In the genomic region with DNA sequence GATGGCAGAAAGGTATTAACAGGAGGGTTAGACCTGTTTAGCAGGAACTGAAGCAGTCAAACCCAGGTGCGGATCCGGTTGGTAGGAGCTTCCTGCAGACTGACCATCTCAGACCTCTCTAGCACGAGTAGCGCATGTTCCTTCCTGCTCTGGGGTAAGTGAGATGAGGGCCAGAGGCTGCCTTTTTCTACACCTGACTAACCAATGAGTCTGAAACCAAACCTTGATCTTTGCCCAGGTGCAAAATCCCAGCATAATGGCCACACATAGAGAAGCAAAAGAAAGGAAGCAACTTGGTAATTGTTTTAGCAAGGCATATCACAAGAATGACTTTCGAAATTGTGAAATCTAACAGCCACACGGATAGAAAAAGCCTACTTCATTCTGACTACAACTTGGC, we compare ENCODE assay signal across 15 mouse cellular contexts. TPM values are rescaled to one million over a fixed set of nuclear protein-coding genes. Genes with fewer than 3 reads are reported as not detected.
"Had no signal": no experiment of that assay in that cellular context is flagged by ENCODE, and none has a peak within 500 bp of the region (broad histone marks: within the 10 kb centered on the region; RNA-seq: fewer than 3 reads in every experiment).

No protein-coding gene starts in this region.

- H3K4me1 ChIP-seq: hindbrain, embryonic 15.5 days; limb, embryonic 13.5 days; liver, embryonic 12.5 days; lung, embryonic 15.5 days; neural tube, embryonic 15.5 days had no signal

- H3K4me3 ChIP-seq: hindbrain, embryonic 15.5 days; layer of hippocampus, adult 2 months; limb, embryonic 13.5 days; liver, embryonic 12.5 days; lung, embryonic 15.5 days; midbrain, embryonic 10.5 days; myocyte; neural tube, embryonic 15.5 days had no signal

- H3K27me3 ChIP-seq: hindbrain, embryonic 15.5 days; limb, embryonic 13.5 days; liver, embryonic 12.5 days; lung, embryonic 15.5 days; neural tube, embryonic 15.5 days had no signal

- H3K27ac ChIP-seq: hindbrain, embryonic 15.5 days; kidney, postnatal 0 days; layer of hippocampus, adult 2 months; limb, embryonic 13.5 days; liver, embryonic 12.5 days; lung, embryonic 15.5 days; midbrain, embryonic 10.5 days; neural tube, embryonic 15.5 days had no signal

- H3K4me2 ChIP-seq: hindbrain, embryonic 15.5 days; limb, embryonic 13.5 days; liver, embryonic 12.5 days; lung, embryonic 15.5 days; neural tube, embryonic 15.5 days had no signal

- H3K9ac ChIP-seq: hindbrain, embryonic 15.5 days; limb, embryonic 13.5 days; liver, embryonic 12.5 days; lung, embryonic 15.5 days; neural tube, embryonic 15.5 days had no signal

- H3K9me3 ChIP-seq: hindbrain, embryonic 15.5 days; limb, embryonic 13.5 days; liver, embryonic 12.5 days; lung, embryonic 15.5 days; midbrain, embryonic 10.5 days; neural tube, embryonic 15.5 days had no signal

- ATAC-seq: liver, embryonic 12.5 days had no signal

- H3K36me3 ChIP-seq: hindbrain, embryonic 15.5 days; limb, embryonic 13.5 days; liver, embryonic 12.5 days; lung, embryonic 15.5 days; midbrain, embryonic 10.5 days; neural tube, embryonic 15.5 days had no signal

- DNase-seq: left cerebral cortex, postnatal 4 days; lung, postnatal 14 days; midbrain, embryonic 14.5 days; right cerebral cortex, adult 18-20 months; right cerebral cortex, postnatal 25 days; thymus, postnatal 36 days had no signal

RNA-seq across cellular contexts. Expression of gene Aoah, which starts 9.9 kb away (rescaled TPM):
- polyA plus RNA-seq: myocyte had no signal
